Mouse (Mus musculus) frontal cortex, adult 2 months (tissue): ENCODE measurements around the gene Ttc7b. TPM values are rescaled to one million over a fixed set of nuclear protein-coding genes. Genes with fewer than 3 reads are reported as not detected.

Experiments used
- DNase-seq, 2 experiments: peaks; one replicate each; pipeline ENCODE4 v3.0.0; 2022; ENCODE audit warnings: low spot score in 1 of 2; ENCODE audit errors: extremely low spot score in 1 of 2
- polyA plus RNA-seq: library from polyadenylated mRNA; depleted of rRNA; stranded (reverse); fragments of >200 nt; gene quantifications from 2 replicates; pipeline ENCODE4 v1.2.3, GENCODE M21; 2012

Ttc7b gene
- polyA plus RNA-seq, 1 experiment, result 194 TPM

DNA sequence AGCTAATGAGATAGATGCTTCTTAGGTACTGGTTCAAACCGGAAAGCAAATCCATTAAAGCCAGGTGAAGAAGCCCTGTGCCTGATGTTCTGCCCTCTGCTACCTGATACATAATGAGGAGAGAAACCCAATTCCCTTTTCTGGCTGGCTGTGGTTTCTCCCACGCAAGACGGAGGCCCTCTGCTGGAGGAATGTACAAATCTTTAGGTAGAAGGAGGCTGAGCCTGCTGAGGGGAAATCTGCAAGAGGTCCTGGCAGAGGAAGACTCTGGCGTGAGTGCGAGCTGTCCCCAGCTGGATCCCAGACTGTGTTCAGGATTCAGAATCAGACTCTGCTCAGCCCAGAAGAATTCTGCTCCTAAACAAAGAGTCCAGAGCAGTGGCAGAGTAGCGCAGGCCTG is 99.1 kb downstream of the Ttc7b start:
- DNase-seq, result peak in 1 of 2 experiments; percentile 87

DNA sequence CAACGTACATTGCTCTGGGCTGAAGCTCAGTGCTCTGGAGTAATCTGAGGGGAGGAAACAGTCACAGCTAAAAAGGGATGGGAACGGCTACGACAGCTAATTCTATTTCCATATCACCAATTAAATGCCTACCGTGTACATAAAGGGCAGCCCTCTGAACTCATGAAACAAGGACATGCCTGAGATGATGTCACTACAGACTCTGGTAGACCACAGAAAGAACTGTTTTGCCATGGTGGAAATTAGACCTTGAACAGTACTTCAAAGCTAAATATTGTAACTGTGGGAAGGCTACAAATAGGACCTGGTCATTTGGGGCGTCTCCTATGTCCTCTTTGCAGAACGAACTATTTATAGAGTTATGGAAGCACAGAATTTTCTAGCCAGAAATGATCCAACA is 99.7 kb downstream of the Ttc7b start:
- no peak for DNase-seq

DNA sequence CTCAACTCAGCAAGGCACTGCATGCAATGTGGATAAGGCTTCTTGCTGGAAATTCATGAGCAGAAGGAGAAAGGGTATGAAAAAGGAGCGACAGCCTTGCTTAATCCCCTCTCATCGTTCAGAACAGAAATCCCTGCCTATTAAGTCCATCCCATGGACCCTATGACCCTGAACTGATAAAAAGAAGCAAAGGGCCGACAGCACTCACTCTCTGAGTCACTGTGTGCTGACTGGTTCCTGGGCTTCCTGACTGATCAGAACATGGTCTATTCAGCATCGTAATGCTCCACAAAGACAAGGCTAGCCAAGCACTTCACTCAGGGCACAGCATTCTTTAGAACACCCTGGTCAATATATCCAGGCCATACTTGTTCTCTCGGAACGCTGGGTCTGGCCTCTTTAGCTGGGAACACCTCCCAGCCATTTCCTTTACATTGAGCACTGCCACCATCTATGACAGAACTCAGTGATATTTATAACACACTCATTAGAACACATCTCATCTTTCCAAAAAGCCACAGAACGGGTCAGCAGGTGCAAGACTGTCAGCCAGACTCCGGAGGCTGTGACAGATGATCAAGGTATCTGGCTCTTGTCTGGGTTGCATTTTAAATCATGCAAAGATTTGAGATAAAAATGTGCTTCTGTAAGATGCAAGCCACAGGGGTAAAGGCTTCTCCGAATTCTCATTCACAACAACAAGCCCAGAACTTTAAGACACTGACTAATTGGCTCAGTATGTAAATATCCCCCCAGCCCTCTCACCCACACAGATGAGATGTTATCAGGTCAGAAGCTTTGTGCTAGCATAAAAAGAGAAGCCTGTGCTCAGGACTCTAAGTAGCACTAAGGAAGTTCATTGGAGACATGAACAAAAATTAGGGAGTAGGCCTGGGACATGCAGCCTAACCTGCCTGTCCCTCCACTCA is 100.4 kb downstream of the Ttc7b start:
- no peak for DNase-seq

DNA sequence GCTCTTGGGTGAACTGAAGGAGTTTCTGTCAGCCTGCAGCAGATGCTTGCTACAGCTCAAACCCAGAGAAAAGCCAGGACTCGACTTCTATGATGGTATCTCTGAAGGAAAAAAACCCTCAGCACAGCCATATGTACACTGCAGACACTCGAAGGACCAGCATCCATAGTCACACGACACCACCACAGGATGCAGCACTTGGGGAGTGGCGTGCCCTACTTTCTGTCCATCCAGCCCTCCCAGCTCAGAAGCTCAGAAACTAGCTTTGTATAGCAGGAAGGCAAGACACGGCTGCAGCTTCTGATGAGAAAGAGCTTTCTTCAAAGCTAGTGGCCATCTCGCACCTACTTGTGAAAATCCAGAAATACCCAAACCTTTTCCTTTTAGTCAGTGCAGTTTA is 104.8 kb downstream of the Ttc7b start:
- peak in 1 of 2 experiments; percentile 47 for DNase-seq

DNA sequence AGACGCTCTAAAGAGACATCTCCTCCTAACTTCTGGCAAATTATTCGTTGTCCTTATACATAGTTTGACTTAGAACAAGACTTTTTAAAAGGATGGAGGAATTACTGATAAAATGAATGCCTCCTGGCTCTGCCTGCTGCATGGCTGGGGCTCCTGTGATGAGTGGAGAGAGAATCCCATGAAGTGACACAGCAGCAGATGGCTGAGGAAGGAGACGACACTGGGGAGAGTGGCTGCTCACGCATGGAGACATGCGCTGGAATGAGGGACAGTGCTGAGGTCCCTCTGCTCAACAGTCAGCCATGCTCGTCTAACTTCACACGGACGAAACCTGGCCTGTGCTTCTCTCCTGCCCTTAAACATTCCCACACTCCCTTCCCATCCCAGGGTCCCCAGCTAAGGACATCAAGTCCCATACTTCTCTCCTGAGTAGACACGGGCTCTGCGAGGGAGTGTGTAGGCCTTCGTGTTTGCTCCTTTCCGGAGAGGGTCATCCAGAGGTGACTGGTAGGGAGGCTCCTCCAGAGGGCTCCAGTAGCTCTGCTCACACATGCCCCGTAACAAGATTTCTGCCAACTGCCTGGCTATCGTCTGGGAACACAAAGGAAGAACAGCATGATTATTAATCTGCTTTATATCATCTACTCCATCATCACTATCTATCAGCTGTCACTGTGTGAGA is 105.8 kb downstream of the Ttc7b start:
- no peak for DNase-seq

DNA sequence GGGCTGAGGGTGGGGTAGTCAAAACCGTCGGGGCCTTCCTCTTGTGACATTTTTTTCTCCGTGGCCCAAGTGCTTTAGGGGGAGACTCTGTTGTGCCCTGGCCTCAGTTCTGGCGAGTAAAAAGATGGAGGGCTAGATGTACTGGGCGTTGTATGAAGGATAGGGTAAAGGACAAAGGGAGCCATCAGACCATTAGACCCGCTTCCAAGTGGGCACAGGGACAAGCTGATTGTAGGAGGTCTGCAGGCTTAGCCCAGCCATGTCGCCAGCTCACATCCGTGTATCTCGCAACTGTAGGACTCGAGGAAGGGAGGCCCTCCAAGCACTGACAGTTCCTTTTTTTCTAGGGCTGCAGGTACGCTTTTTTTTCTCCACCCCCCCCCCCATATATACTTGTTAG is 111.9 kb downstream of the Ttc7b start:
- DNase-seq, result no peak

DNA sequence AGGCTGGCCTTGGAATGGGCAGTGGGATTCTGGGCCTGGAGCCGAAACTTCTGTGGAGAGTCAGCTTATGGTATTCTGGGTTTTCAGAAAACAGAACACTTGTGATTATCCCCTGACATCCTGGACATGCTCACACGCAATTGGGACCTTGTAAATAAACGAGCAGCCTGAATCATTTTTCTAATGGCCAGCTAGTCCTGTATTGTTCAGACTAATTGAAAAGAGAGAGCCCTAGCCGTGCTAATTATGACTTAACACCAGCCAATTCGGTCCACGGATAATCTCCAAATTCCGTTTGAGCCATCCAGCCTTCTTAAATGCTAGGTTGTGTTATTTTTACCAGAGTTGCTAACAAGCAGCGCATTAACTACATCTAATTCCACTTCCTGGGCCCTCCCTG is 112.5 kb downstream of the Ttc7b start:
- DNase-seq, result no peak

DNA sequence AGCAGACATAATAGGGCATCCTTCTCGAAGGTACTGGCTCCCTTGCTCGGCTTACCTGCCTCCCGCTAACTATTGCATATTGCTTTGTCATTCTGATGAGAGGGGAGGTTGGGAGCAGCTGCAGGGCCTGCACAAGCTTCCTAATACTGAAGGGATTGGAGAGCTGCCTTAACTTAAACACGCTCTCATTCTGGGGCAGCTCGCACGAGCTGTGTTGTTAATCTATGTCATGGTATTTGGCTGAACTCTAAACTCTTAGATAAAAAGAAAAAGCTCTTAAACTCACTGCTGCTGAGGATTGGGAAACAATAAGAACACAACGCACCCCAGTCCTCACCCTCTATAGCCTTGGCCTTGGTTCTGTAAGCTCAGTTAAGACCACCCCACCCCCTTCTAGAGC is 113.3 kb downstream of the Ttc7b start:
- no peak for DNase-seq

DNA sequence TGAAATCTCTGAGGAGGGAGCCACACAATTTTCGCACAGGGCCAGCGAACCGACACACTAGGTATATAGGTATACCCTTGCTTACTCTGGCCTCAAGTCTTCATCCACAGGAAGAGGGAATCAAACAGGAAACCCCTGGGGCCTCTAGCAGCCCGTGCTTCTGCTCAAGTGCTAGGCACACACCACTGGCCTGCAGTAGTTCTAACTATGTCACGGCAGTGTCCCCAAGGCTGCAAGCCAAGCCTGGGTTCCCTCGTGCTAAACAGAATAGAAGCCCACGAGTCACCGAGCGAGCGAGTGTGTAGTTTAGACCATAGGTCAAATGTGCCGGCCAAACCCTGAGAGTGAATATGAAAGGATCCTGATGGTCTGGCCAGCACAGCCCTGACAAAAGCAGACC is 114.5 kb downstream of the Ttc7b start:
- no peak for DNase-seq

DNA sequence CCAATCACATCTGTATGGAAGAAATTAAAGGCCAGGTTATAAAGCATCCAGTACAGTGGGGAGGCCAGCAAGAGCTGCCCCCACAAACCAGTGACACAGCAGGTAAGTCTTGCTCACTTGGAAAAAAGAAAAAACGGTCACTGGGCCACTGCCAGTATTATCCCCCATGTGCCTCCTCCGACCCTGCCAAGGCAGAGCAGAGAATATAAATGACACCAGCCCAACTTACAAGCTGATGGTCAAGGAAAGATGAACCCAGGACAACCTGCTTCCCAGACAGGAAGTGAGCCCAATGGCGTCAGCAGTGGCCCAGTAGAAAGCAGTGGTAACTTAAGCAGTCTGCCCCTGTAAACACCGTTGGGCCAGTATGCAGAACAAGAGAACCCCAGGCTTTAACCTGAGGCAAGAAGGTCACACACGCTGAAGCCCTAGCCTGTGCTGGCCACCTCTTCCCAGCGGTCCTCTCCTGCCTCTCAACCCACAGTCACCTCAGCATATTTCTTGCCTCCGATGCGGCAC is 115.1 kb downstream of the Ttc7b start:
- DNase-seq, result no peak

DNA sequence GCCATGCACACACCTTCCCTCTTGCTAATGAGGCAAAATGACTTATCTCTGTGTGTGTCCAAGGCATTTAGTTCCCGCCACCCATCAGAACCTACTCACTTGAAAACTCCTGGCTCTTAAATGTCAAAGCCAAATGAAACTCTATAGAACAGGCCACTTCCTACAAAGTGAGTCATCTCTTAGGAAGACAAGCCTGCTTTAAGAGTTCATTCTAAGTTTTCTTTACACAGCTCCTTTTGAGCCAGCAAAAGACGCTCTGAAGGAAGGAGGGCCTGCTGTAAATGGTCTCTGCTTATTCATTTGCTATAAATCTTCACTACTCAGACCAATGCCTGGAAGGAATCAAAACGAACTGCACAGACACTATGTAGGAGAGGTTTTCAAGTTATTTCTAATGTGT is 116.2 kb downstream of the Ttc7b start:
- DNase-seq, result no peak

DNA sequence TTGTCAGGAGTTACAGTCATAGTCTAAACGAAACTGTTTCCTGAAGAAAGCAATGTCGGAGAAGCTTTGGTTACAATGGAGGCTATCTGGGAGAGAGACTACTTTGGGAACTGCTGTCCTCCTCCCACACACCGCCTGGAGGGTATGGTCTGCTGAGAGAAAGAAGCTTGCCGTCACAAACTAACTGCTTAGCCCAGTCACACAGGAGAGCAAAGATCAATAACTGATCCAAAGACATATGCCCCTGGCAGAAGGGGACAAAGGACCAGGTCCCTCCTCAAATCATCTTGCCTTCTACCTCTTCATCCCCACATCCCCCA is 117.7 kb downstream of the Ttc7b start:
- peak in 1 of 2 experiments; percentile 53 for DNase-seq

DNA sequence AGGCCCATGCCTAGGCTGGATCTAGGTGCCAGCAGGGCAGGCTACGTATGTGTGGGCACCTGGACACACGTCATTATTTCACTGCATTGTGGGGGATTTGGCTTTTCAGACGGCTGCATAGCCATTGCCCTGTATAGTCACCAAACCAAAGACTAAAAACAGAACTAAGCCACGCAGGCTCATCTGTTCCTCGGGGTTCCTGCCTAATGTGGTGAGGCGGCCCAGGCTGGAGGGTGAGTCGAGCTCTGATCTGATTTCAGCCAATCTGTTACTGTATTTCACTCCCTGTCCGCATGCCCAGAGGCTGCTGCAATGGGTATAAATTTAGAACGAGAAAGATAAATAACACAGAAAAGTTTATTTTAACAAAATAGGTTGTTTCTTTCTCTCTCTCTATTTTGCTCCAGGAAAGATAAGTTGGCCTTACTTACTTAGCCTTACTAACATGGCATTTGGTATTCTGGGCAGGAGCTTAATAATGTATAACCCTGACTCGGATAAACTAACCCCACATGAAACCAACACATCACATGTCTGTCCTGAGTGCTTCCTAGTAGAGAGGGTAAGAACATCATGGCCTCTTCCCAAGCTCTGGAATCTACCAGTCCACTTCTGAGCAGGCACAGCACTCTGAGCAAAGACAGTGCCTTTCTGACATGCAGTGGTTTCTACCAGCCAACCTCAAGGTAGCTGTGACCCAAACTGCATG is 118.2 kb downstream of the Ttc7b start:
- DNase-seq, result no peak

DNA sequence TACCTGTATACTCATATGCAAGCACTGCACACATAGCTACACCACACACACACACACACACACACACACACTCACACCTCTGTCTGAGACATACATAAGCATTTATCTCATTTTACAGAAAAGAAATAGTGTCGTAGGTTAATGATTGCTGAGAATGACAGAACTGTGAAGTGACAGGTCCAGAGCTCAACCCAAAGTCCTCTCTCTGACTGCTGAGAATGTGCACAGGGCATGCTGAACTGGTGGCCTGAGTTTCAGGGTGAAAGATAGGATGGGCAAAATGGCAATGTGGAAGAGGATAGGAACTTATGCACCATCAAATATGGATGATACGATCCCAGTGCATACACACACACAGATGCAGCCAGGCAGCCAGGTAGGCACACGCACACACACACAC is 120.5 kb downstream of the Ttc7b start:
- no peak for DNase-seq

DNA sequence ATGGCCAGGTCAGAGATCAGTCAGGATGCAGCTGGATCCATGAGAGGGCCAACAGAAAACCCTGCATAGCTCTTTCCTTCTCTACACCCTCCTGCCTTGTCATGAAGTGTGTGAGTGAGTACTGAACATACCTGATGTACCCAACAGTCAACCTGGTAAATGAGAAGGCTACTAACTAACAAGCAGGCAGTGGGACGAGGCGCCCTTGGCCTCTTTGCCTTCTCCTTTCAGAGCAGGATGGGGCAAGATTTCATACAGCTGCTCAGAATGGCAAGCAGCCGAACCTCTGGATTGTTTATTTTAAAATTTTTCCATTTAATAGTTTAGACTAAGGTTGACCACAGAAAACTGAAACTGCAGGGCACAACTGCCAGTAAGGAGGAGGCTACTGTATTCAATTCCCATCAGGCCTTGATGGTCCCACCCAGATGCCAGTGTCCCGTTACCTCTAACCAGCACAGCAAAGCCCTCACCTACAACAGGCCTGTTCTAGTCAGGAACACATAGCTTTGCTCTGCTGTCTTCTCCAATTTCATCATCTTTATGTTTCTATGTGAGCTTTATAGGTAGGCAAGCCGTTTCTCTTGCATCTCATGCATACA is 121.4 kb downstream of the Ttc7b start:
- no peak for DNase-seq

DNA sequence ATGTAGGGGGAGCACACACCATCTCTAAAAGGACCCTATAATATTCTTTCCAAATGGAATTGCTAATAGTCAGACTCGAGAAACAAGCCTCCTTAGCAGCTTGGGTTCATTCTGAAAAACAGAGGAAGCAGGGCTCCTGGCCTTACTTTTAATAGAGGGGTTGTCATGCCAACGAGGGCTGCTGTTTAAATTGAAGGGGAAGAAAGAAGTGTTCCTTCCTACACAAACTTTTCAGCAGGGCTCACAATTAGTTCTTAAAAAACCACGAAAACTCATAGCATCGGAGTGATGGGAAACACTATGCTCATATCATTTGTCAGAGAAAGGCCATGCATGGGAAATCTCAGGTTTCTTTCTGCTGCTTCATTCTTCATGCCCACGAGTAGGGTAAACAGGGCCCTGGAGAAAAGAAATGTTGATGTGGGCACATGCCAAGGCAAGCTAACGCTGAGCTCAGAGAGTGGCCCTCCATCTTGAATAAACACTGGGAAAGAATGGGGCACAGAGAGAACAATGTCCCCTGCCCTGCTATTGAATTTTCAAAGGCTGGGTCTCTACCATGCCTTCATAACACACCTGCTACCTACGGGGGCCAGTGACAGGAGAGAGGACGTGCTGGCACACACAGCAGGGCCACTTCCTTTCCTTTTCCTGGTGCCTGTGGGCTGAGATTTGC is 122.2 kb downstream of the Ttc7b start:
- peak in 1 of 2 experiments; percentile 72 for DNase-seq

DNA sequence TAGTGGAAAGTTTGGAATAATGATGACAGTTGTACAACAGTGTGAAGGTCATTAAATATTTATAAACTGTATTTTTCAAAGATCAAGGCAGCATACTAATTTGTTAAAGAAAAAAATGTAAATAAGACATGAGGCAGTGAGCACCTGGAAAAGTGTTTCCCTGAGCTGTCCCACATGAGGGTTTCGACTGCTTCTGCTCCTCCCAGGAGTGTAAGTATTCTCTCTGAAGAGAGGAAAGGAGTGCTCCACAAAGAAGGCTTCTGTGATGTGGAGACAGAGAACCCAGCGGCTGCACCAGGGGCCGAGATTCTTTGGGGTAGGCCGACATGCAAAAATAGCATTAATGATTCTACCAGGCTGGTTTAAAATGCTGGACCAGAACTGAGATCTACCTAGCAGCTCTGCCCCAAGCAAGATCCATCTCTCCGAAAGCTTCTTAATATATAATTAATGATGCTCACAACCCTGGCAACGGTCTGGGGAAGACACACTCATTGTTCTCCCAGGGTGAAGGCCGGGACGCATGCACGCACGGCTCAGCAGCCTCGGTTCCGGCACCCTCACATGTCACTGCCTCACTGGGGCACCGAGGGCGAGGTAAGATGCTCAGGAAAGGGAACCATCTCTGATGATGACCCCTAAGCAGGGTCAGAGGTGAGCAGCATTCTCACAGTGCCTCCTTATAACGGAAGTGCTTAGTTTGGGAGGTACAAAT is 123.0 kb downstream of the Ttc7b start:
- no peak for DNase-seq

DNA sequence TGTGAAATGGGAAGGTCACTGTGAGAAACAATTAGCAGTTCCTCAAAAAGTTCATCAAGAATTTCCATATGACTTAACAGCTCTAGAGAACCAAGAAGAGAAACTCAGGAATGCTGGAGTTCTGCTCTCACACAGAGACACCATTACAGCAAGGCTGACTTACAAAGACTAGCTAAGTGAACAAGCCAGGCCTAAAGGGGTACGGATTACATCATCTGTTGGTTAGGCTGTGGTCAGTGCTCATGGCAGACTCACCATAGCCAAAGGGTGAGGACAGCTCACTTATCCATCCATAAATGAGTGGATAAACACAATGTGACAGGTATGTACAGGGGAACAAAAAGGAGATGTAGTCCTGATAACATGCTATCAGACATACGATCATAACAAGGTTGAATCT is 123.8 kb downstream of the Ttc7b start:
- DNase-seq, result no peak

DNA sequence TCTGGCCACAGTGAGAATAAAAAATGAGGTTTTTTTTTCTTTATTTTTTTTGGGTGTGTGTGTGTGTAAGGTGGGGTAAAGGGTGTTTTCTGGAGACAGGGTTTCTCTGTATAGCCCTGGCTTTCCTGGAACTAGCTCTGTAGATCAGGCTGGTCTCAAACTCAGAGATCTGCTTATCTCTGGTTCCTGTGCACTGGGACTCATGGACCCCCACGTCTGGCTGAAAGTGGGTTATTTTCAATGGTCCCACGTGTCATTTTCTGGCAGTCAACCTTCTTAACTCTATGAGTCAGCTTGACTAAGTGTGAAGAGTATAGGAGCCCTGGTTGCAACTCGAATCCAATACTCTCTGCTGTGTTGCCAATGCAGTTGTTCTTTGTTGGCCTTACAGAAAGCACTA is 127.1 kb downstream of the Ttc7b start:
- DNase-seq, result no peak

DNA sequence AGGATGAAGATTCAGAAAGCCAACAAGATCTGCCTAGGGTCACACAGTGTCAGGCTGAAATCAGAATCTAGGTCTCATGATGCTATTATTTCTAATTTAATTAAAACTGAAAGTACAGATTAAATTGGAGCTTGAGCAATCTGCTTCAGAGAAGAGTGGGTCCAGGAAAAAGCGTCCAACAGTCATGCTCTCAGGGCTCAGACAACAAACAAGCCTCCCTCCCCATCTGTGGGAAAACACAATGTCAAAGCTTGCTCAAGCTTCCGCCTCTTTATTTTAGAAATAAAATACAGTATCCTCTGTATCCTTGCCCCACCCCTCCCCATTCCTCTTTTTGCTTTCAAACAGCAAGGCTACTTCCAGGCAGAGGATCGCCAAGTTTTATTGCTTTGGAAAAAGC is 127.5 kb downstream of the Ttc7b start:
- DNase-seq, result no peak
